Mouse (Mus musculus): ENCODE measurements around the gene Slc39a5. TPM values are rescaled to one million over a fixed set of nuclear protein-coding genes. Genes with fewer than 3 reads are reported as not detected.

Slc39a5 gene
- polyA plus RNA-seq, 1 experiment from 2014 or later, result 0.52 TPM

- Histone ChIP-seq H3K4me1 (ENCODE audit: control insufficient read depth, insufficient read depth, low read length) (peaks cover 26% of the 10 kb centered on the region), H3K36me3 (ENCODE audit: control insufficient read depth, insufficient read depth, low read length) (peaks cover 18% of the 10 kb centered on the region), H3K9ac (ENCODE audit: low read depth, low read length) (no peak overlapping the region), H3K4me2 (no peak overlapping the region), H3K9me3 (replicated peaks; ENCODE audit: control insufficient read depth, low read length) (no peaks in the 10 kb centered on the region), H3K27me3 (ENCODE audit: control insufficient read depth, insufficient read depth, low read length) (no peaks in the 10 kb centered on the region), H3K27ac (ENCODE audit: low read depth, low read length) (no peak overlapping the region), H3K4me3 (ENCODE audit: low read depth, low read length) (no peak overlapping the region)
- WGBS (ENCODE audit: insufficient replicate concordance), result 87% methylated on average over 8 of the region's 8 CpGs
- no peak for ATAC-seq (replicated peaks; ENCODE audit: insufficient number of reproducible peaks, low FRiP score, low TSS enrichment)
Observed at GRCm38 (mm10) chr10:128347541-128347940, 53.5 kb downstream of the Slc39a5 start.

Small RNA genes lying within 50 kb of the gene (microRNA-seq; reads per million reads assigned to microRNA genes)
- not detected for gene Gm25361 (ENCODE audit: borderline number of aligned reads)
- gene Gm26308 (ENCODE audit: borderline number of aligned reads), result not detected
- 0.75 reads per million, percentile 6 among the genes with 10 or more reads in this experiment for gene Mir6914 (ENCODE audit: borderline number of aligned reads)
- gene Mir6915 (ENCODE audit: borderline number of aligned reads), result 1.0 reads per million, percentile 13 among the genes with 10 or more reads in this experiment

Other genes starting within 250 kb of the Slc39a5 start
- gene Rbms2, start 220.9 kb downstream of the Slc39a5 start, polyA plus RNA-seq (2014; fragmentation: Nextera tagmentation; extraction: Ambion mirVana), result 36.1 and 38.5 TPM in 2 replicates
- gene Gls2, start 206.8 kb downstream of the Slc39a5 start, polyA plus RNA-seq (2014; fragmentation: Nextera tagmentation; extraction: Ambion mirVana), result 0.89 and 1.3 TPM in 2 replicates
- 40.4 and 41.4 TPM in 2 replicates for gene Spryd4, start 189.4 kb downstream of the Slc39a5 start, polyA plus RNA-seq (2014; fragmentation: Nextera tagmentation; extraction: Ambion mirVana)
- gene Mip, start 175.4 kb downstream of the Slc39a5 start, polyA plus RNA-seq (2014; fragmentation: Nextera tagmentation; extraction: Ambion mirVana), result not detected in 2 replicates
- 33.1 and 34.2 TPM in 2 replicates for gene Timeless, start 169.2 kb downstream of the Slc39a5 start, polyA plus RNA-seq (2014; fragmentation: Nextera tagmentation; extraction: Ambion mirVana)
- gene Apon, start 147.1 kb downstream of the Slc39a5 start, polyA plus RNA-seq (2014; fragmentation: Nextera tagmentation; extraction: Ambion mirVana), result 0.24 TPM in 1 of 2 replicates, not detected in the other
- gene Apof, start 132.6 kb downstream of the Slc39a5 start, polyA plus RNA-seq (2014; fragmentation: Nextera tagmentation; extraction: Ambion mirVana), result 0.49 TPM in 1 of 2 replicates, not detected in the other
- 8.6 and 11.0 TPM in 2 replicates for gene Stat2, start 130.7 kb downstream of the Slc39a5 start, polyA plus RNA-seq (2014; fragmentation: Nextera tagmentation; extraction: Ambion mirVana)
- gene Il23a, start 102.5 kb downstream of the Slc39a5 start, polyA plus RNA-seq (2014; fragmentation: Nextera tagmentation; extraction: Ambion mirVana), result 0.86 and 0.89 TPM in 2 replicates
- 25.9 and 27.7 TPM in 2 replicates for gene Pan2, start 97.9 kb downstream of the Slc39a5 start, polyA plus RNA-seq (2014; fragmentation: Nextera tagmentation; extraction: Ambion mirVana)
- gene Cnpy2, start 78.8 kb downstream of the Slc39a5 start, polyA plus RNA-seq (2014; fragmentation: Nextera tagmentation; extraction: Ambion mirVana), result 206 and 224 TPM in 2 replicates
- 424 and 466 TPM in 2 replicates for gene Cs, start 63.5 kb downstream of the Slc39a5 start, polyA plus RNA-seq (2014; fragmentation: Nextera tagmentation; extraction: Ambion mirVana)
- 12.6 and 14.0 TPM in 2 replicates for gene Coq10a, start 32.2 kb downstream of the Slc39a5 start, polyA plus RNA-seq (2014; fragmentation: Nextera tagmentation; extraction: Ambion mirVana)
- 9.3 and 11.7 TPM in 2 replicates for gene Ankrd52, start 24.1 kb downstream of the Slc39a5 start, polyA plus RNA-seq (2014; fragmentation: Nextera tagmentation; extraction: Ambion mirVana)
- 61.6 and 70.8 TPM in 2 replicates for gene Nabp2, start 10.3 kb upstream of the Slc39a5 start, polyA plus RNA-seq (2014; fragmentation: Nextera tagmentation; extraction: Ambion mirVana)
- gene Rnf41, start 10.4 kb upstream of the Slc39a5 start, polyA plus RNA-seq (2014; fragmentation: Nextera tagmentation; extraction: Ambion mirVana), result 24.5 and 24.8 TPM in 2 replicates
- 70.8 and 82.8 TPM in 2 replicates for gene Smarcc2, start 58.0 kb upstream of the Slc39a5 start, polyA plus RNA-seq (2014; fragmentation: Nextera tagmentation; extraction: Ambion mirVana)
- gene Myl6, start 92.9 kb upstream of the Slc39a5 start, polyA plus RNA-seq (2014; fragmentation: Nextera tagmentation; extraction: Ambion mirVana), result 1,242 and 1,345 TPM in 2 replicates
- 3.3 and 5.4 TPM in 2 replicates for gene Myl6b, start 97.5 kb upstream of the Slc39a5 start, polyA plus RNA-seq (2014; fragmentation: Nextera tagmentation; extraction: Ambion mirVana)
- 14.5 and 18.7 TPM in 2 replicates for gene Esyt1, start 124.6 kb upstream of the Slc39a5 start, polyA plus RNA-seq (2014; fragmentation: Nextera tagmentation; extraction: Ambion mirVana)
- 7.7 and 8.0 TPM in 2 replicates for gene Zc3h10, start 146.5 kb upstream of the Slc39a5 start, polyA plus RNA-seq (2014; fragmentation: Nextera tagmentation; extraction: Ambion mirVana)
- 2,515 and 2,664 TPM in 2 replicates for gene Rpl41, start 148.1 kb upstream of the Slc39a5 start, polyA plus RNA-seq (2014; fragmentation: Nextera tagmentation; extraction: Ambion mirVana)
- 162 and 163 TPM in 2 replicates for gene Pa2g4, start 164.8 kb upstream of the Slc39a5 start, polyA plus RNA-seq (2014; fragmentation: Nextera tagmentation; extraction: Ambion mirVana)
- 5.8 and 9.1 TPM in 2 replicates for gene Erbb3, start 188.4 kb upstream of the Slc39a5 start, polyA plus RNA-seq (2014; fragmentation: Nextera tagmentation; extraction: Ambion mirVana)
- 551 and 604 TPM in 2 replicates for gene Rps26, start 225.5 kb upstream of the Slc39a5 start, polyA plus RNA-seq (2014; fragmentation: Nextera tagmentation; extraction: Ambion mirVana)
- gene Ikzf4, start 244.8 kb upstream of the Slc39a5 start, polyA plus RNA-seq (2014; fragmentation: Nextera tagmentation; extraction: Ambion mirVana), result 1.9 and 2.3 TPM in 2 replicates